Mouse (Mus musculus): ENCODE data around the gene Cnot2. TPM values are rescaled to one million over a fixed set of nuclear protein-coding genes. Genes with fewer than 3 reads are reported as not detected.

The Cnot2 gene
- total RNA-seq, 2 experiments from 2014 or later, result 69.2 to 69.3 TPM

DNA sequence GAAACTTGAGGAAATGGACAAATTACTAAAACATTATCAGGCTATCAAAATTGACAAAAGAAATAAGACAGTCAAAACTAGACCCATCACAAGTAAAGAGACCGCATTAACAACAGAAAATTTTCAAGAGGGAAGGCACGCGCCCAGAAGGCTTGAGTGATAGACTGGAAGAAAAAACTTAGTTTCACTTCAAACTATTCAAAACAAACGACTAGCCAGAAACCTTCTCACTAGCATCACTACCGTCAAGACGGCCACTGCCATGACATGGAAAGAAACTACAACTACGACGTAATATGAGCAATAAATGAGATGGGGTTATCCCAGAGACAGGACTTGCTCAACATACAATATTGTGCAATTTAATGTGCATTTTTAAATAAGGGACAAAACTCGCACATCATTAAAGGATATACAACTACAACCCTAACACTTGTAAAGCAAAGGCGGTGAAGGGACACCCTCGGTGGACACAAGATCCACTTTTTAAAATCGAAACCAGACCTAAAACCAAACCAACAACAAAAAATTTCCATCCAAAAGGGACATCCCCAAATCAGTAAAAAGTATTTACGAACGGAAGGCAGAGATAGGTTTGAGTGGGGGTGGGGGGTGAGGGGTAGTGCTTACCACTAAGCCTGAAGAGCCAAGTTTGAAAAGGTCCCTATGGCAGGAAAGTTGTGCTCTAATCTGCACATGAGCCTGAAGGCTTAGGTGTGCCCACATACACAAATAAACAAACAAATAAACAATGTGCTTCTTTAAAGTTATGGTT is 16.3 kb downstream of the Cnot2 start:
- no peak for DNase-seq (ENCODE audit: low spot score in 2 of 2)

DNA sequence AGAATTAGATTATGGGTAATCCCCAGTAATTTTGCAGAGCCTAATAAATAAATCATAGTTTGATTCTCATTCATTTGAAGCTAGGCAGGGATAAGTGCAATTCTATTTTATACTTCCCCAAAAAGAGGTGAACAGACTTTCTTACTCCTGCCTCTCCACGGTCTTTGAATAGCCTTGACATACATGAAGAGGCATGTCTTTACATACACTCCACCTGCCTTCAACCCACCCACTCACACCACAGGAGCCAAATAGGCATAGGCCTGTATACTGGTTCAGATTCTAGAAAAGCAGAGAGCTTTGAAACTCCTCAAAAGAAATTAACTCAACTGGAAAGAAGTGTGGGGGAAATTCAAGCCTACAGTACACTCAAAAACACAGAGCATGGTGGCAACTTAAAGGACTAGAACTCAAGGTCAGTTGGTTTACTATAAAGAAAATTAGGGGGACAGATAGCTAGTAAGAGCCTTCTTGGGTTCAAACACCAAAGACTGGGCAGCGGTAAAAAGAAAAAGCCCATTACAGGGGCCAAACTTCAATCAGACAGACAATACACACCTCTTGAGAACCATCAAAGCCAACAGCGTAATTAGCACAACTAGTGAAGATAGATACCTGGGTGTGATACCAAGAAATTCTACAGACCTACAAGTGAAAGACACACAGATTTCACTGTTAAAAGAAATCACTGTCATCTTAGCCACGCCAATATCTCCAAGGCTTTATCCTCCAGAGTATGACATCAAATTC is 18.4 kb downstream of the Cnot2 start:
- no peak for DNase-seq (ENCODE audit: low spot score in 2 of 2)

DNA sequence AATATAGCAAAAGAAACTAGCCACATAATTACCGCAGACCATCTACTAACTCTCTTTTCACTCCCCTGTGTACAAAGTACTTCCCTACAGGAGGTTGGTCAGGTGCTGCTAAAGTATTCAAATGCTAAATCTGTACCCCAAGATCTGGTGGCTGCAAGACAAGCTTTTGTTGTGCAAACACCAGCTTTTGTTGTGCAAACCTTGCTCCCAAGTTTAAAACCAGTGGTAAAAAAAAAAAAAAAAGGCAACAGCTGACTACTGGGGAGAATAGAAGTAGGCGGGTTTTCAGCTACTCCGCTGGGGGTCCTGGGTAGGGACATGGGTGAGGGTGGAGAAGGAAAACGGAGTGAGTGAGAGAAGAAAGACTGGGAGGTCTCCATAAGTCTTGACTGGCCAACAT is 19.1 kb downstream of the Cnot2 start:
- no peak for DNase-seq (ENCODE audit: low spot score in 2 of 2)

DNA sequence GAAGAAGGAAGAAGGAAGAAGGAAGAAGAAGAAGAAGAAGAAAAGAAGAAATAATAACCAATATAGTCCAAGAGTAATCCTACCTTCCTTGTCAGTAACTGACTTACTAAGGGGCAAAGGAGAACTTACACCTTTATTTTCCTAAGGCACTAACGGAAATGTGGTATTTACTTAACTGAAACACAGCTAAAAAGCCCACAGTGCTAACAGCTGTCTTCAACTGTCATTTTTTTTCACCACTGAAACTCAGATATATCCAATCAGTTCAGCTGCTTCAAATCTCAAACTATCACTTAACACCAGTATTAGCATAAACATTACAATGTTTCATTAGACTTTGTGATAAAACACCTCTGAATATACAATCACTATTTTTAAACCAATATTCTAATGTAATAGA is 22.1 kb downstream of the Cnot2 start:
- DNase-seq (ENCODE audit: low spot score in 2 of 2), result no peak

DNA sequence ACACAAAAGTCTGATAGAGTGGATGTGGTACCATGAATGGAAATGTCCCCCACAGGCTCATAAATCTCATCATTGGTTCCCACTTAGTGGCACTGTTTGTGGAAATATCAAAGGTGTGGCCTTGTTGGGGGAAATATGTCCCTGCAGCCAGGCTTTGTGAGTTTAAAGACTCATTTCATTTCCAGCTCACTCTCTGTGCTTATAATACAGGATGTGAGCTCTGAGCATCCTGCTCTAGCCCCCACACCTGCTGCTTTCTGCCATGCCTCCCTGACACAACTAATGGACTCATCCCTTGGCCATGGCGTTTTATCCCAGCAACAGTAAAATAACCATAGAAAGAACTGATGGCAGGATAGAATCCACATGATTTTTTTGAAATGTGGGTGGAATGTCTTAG is 24.1 kb downstream of the Cnot2 start:
- no peak for DNase-seq (ENCODE audit: low spot score in 2 of 2)

DNA sequence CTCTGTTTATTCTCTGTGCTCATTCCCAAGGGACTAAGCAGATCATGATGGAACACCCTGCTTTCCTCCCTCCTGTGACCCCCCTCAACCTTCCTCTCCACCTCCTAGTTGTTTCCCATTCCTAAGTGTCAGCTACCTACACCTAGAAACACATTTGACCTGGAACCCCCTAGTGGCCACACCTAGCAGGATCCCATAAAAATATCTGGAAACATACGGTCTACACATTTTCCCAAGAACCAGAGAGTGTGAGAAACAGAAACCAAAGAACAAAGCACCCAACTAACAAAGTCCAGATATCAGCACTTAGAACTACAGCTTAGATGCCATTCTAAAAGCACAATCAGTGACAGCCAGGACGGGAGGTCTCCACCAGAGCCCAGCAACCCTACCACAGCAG is 26.9 kb downstream of the Cnot2 start:
- no peak for DNase-seq (ENCODE audit: low spot score in 2 of 2)

DNA sequence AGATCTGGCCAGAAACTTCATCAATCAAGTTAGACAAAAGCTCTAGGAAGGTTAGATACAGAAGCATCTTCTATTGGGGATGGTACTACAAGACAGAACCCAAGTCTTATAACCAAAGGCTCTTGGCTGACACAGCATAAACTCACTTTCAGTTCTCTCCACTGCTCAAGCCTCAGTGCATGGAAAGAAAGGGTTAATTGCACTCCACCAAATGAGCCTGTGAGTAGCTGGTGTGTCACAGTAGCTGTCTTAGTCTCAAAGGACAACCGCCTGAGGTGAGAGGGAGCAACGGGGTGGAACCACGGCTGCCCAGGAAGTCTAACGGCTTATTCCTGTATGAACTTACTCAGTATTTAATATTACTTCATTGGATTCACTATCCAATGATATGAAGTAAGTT is 33.4 kb downstream of the Cnot2 start:
- DNase-seq (ENCODE audit: low spot score in 2 of 2), result no peak

DNA sequence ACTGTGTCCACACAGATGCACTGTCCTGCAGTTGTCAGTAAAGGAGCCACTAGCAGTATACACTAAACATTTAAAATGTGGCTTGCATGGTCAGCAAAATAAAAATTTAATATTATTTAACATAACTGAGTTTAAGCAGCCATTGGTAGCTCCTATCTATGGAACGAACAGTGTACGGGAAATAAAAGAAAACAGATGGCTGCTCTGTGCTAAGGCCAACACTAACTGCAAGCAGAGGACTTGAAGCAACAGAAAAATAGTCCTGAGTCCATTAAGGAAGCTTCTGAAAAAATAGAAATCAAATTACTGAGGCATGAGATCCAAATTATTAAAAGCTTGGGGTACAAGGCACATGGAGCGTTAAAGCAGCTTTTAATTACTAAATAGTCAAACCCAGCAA is 35.1 kb downstream of the Cnot2 start:
- no peak for DNase-seq (ENCODE audit: low spot score in 2 of 2)

DNA sequence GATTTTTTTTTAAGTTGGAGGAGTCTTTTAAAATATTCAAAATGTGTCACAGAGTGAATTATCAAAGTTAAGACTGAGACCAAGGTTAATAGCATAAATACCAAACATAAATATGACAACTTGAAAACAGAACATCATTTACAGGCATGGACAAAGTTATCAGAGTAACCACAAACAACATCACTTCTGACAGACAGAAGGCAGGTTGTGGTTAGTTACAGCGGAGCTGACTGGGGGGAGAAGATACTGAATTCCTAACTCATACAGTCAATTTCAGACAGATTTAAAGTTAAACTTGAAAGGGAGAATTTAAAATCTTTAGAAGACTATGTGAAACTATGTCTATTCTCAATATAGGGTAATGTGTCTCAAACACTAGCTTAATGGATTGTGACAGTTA is 38.2 kb downstream of the Cnot2 start:
- no peak for DNase-seq (ENCODE audit: low spot score in 2 of 2)

DNA sequence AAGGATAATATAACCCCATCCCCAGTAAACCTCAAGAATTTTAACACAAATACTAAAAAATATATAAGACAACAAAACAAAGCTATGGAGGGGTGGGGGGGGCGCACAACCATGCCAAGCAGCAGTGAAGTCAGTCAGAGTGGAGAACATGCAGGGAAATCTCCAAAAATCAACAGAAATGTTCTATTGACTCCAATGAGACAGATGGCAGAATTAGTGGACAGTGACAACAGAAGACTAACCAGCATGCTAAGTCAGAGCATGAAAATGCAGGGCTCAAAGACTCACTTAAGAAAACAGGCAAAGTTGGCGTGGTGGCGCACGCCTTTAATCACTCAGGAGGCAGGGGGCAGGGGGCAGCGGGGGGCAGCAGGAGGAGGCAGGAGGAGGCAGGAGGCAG is 40.6 kb downstream of the Cnot2 start:
- no peak for DNase-seq (ENCODE audit: low spot score in 2 of 2)

DNA sequence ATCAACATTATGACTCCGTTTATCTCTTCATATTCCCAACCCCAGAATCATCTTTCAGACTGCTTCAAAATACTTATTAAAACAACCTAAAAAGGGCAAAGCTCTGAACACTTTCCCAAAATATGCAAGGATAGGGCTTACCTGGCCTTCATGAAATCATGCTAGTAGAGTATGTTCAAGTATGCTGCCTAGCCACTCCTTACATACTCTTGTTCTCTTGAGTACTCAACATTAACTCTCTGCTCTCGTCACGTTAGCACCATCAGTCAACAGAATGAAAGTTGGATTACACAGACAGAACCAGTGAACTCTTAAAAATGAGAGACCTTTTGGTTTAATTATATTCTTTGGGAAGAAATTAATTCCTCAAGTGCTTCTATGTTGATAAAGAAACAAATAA is 43.8 kb downstream of the Cnot2 start:
- no peak for DNase-seq (ENCODE audit: low spot score in 2 of 2)

DNA sequence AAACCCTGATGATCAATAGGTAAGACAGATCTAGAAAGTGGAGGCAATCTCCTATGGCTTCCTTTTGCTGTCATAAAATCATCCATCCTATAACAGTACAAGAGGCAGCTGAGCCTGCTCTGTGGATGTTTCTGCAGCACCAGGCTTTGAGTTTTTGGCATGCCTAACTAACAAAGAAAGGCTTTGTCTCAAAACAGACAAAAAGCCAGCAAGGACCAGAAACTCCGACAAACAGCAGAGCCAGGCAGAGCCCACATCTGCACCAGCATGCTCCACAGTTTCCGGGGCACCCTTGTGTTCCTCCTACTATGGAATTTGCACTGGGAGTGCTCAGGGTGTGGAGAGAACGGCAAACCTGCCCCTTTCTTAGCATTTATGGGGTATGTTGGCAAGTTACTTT is 47.0 kb downstream of the Cnot2 start:
- DNase-seq (ENCODE audit: low spot score in 2 of 2), result no peak

DNA sequence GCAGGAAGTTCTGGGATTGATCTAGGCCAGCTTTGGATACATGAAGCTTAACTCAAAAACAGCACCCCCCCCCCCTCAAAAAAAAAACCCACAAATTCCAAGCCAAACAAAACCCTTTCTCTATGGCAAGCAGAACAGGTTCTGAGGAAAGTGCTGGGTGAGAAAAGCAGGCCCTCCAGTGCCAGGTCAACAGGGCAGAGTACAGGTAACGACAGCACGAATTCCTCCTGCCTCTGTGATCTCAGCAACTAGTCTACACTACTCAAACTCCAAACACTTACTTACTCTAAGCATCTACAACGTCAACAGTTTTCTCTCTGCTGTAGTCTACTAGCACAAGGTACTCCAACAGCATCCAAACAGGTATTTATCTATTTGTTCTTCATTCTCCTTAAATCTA is 48.8 kb downstream of the Cnot2 start:
- no peak for DNase-seq (ENCODE audit: low spot score in 2 of 2)

DNA sequence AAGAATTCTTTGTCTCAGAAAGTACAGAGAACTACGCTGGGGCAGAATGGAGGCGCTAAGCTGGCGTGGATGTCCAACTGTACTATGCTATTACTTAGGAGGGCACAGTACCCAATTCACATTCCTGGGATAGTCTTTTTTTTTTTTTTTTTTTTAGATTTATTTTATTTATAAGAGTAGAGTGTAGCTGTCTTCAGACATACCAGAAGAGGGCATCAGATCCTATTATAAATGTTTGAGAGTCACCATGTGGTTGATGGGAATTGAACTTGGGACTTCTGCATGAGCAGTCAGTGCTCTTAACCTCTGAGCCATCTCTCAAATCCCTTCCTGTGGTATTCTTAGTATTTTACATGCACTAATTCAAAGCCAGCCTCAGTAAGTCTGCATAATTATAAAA is 50.2 kb downstream of the Cnot2 start:
- no peak for DNase-seq (ENCODE audit: low spot score in 2 of 2)

DNA sequence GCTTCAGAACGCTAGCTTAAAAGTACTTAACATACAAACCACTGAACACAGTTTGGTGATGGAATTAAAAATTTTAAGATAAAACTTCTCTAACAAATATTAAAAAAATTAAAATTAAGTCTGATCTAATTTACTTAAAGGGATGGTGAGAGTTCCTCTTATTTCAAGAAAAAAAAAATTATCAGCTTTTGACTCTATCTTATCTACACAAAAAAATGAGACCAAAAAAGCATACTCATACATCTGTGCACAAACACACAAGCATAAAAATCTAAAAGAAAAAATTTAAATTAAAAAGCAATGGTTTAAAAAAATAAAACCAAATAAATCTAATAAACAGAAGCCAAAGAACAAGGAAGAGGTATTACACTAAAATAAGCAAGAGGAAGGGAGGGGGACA is 61.7 kb downstream of the Cnot2 start:
- no peak for DNase-seq (ENCODE audit: low spot score in 2 of 2)

DNA sequence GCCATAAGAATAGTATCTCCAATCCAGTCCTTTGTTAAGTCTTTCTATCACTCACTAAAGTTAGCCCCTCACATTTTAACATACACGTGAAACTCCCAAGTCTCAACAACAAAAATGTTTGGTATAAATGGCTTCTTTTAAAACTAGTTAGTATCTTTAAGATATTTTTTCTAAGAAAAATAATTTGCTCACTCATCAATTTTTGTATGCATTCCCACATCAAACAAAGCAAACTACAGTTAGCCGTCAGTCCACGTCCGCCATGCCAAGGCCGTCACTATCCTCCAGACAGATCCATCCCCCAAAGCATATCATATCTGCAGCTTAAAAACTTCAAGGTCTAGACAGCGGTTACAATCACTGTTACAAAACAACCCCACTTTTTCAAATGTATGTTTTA is 65.7 kb downstream of the Cnot2 start:
- no peak for DNase-seq (ENCODE audit: low spot score in 2 of 2)

DNA sequence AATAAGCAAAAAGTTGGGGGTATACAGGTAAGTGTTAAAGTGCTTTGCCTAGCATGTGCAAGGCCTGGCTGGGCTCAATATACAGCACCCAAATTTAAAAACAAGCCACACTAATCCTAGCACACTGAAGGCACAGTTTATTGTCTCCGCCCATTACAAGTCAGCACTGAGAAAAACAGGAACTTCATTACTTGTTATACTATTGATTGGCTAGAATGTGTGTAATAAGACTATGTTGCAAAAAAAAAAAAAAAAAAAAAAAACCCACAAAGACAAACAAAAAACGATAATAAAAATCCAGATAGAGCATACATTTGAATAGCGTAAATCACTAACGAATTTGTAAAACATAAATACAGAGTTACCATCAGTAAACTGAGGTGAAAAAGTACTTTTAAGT is 66.2 kb downstream of the Cnot2 start:
- DNase-seq (ENCODE audit: low spot score in 2 of 2), result no peak

DNA sequence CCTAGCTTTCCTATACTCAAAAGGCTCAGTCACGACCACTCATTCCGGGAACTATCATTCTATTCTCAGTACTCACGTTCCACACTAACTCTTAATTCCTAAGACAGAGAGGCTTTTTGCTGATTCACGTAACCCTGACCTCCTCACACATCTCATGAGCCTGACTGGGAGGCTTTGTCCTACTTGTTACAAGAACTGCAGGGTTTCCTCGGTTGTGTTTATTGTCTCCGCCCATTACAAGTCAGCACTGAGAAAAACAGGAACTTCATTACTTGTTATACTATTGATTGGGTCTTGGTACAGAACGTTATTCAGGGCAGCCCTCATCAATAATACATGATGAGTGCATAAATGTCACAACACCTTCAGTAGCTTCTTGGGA is 68.1 kb downstream of the Cnot2 start:
- no peak for DNase-seq (ENCODE audit: low spot score in 2 of 2)

DNA sequence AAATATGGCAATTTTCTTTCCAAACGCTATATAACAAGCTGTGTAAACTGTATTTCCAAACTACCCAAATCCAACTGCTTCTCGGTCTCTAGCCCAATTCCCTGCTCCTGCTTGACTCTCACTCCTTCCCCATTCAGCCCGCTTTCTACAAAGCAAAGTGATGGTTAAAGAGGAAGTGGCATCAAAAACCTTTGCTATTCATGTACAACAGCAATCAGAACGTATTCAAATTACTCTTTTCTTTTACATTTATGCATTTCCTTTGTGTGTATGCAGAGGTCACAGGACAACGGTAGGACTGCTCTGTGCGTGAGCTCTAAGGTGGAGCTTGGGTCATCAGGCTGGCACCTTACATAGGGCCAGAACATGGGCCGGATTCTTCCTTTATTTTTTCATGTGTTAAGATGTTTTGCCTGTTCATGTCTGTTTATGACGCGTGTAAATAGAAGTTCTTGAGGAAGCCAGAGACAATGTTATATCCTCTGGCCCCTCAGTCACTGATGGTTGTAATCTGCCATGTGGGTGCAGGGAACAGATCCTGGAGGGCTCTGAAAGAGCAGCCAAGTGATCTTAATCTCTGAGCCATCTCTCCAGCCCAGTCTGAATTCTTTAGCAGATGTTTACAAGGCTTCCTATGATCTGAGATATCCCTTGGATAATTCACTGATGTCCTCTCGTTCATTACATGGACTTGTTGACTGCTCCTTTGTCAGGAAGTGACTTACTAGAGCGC is 68.6 kb downstream of the Cnot2 start:
- DNase-seq (ENCODE audit: low spot score in 2 of 2), result no peak

DNA sequence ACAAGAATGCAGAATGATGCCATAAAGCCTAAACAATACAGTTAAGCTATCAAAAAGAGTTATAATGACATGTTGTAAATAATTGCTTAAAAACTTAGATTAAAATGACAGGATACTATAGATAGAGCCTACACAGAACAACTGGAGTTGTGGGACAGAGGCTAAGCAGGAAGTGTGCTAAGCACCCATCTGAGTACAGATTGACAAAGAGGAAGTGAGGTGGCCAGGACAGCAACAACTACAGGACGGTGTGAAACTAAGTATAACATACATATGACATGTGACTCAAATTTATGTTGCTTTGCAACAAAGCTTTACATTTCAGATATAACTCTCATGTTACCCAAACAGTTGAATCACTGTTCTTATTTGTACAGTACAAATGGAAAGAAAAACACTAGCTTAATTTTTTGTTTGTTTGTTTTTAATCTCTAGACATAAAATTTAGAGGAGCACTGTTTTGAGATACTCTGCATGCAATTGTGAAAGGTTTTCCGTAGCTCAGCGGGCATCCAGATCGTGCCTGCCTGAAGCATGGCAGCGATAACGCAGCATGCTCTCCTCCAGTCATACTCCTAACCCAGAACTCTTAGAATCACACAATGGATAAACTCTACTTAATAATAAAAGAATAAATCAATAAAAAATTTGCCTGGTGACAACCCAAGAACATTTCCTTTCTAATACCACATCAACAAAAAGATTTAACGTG is 75.9 kb downstream of the Cnot2 start:
- DNase-seq (ENCODE audit: low spot score in 2 of 2), result no peak

DNA sequence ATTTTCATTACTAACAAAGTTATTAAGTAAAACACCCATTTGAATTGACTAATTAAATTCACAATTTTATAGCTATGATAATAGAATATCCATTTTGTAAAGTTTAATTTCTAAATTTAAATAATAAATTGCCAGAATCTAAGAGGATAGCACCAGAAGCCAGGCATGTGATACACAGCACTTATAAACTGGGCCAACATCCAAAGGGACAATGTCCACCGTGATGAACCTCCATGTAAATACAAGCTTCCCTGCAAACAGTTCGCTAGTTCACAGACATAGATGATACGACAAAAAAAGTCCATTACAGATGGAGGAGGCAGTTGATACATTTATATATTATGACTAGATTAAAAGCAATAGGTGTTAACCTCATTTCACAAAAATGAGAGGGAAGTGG is 88.5 kb downstream of the Cnot2 start:
- no peak for DNase-seq (ENCODE audit: low spot score in 2 of 2)
